Mouse (Mus musculus) forebrain, embryonic 10.5 days (tissue): ENCODE measurements at regions not wholly inside any gene's neighbourhood (a gene's known extent, or its start where the extent isn't known, plus 50 kb on each side); places are given as distances from the start of the nearest gene placed in this dataset.

Experiments
- DNase-seq: peaks from one replicate; pipeline ENCODE4 v3.0.0-alpha.2; 2017; ENCODE audit warnings: low spot score; ENCODE audit errors: extremely low spot score
- H3K27ac ChIP-seq: fragments of 300-500 bp; sonication (generic); 2 replicates; pipeline ENCODE4 v1.5.1; 2016; ENCODE audit warnings: mild to moderate bottlenecking
- H3K27me3 ChIP-seq: fragments of 300-500 bp; sonication (generic); 2 replicates; pipeline ENCODE4 v1.6.1; 2016; ENCODE audit warnings: mild to moderate bottlenecking; ENCODE audit not compliant: poor library complexity, severe bottlenecking
- H3K36me3 ChIP-seq: fragments of 300-500 bp; sonication (generic); replicated peaks from 2 replicates; pipeline ENCODE4 v1.6.1; 2016; ENCODE audit warnings: mild to moderate bottlenecking, moderate library complexity
- H3K4me1 ChIP-seq: fragments of 300-500 bp; sonication (generic); 2 replicates; pipeline ENCODE4 v1.6.1; 2016
- H3K4me3 ChIP-seq: fragments of 300-500 bp; sonication (generic); 2 replicates; pipeline ENCODE4 v1.5.1; 2016; ENCODE audit warnings: mild to moderate bottlenecking, moderate library complexity
- H3K9me3 ChIP-seq: fragments of 300-500 bp; sonication (generic); 2 replicates; pipeline ENCODE4 v1.6.1; 2016; ENCODE audit warnings: mild to moderate bottlenecking, moderate library complexity
- WGBS: fragments of 180-500 bp; shearing (Covaris S2); methylation state at CpG from one replicate; pipeline ENCODE4 v1.1.7; 2016; 5-methylcytosine and 5-hydroxymethylcytosine counted together

DNA sequence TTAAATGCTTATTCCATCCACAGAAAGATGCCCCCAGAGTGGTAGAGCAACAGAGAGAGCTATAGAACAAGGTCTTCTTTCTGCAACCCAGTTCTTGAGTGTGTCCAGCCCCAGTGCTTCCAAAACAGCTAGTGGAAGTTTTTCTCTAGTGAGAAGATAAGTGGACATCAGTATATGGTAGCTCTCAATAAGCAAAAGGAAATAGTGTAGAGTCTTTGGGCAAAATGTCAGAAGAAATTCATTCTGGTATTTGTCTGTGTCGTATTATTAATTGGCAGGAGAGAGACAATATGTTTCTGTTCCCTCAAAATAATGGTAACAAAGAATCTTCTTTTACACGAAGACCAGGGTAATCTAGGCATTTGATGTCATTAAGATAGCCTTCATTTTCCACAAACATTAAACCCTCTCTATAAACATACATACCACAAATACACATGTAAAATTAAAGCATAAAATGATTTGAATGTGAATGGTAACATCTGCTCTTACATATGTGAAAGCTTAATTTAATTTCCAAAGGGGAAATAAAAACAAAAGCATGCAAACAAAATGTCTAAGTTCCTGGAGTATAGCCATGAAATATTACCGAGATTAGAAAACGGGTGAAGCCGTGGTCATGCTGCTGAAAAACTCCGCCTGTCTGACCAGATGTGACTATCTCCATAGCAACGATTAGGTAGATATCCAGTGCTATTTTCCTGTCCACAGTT is 342.1 kb upstream of the Thbs1 start:
- peaks cover 4% of the 10 kb centered on the region; the same call in 1 of the 2 replicates for H3K4me1 ChIP-seq
- H3K9me3 ChIP-seq = no peaks in the 10 kb centered on the region

DNA sequence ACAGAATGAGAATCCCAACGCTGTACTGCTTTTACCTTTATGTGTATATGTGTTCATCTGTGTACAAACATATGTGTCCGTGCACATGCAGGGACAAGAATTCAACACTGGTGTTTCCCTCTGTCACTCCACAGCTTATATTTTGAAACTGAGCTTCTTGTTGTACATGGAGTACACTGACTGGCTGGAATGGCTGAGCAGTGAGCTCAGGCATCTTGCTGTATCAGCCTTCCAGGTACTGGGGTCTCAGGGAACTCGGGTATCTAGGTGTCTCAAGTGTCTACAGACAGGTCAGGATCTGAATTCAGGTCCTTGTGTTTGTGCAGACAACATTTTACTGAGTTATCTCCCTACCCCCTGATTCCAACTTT is 341.6 kb upstream of the Thbs1 start:
- 86% methylated on average over 3 of the region's 3 CpGs for WGBS
- no peaks in the 10 kb centered on the region for H3K9me3 ChIP-seq

More for the DNA sequence above, 342.1 kb upstream of the Thbs1 start:
- WGBS = 90% methylated on average over 7 of the region's 7 CpGs
- no peak overlapping the region for H3K4me3 ChIP-seq
- DNase-seq = no peak
- H3K27ac ChIP-seq = no peak overlapping the region
- H3K36me3 ChIP-seq = no peaks in the 10 kb centered on the region
- no peaks in the 10 kb centered on the region for H3K27me3 ChIP-seq

DNA sequence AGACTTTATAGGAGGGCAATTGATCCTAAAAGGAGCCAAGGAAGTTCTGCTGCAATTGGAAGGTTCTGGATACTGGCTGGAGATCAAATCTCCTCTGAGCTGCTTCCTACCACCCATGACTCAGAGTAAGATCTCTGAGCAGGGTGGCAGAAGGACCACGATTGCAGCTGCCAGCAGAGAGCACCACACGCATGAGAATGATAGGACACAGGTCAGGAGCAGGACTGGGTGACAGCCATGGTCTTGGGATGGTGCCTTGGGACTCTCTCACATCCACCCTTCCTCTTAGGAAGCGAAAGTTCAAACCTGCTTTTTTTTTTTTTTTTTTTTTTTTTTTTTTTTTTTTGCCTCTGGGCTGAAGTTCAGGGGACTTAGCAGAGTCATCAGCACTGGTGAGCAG is 331.4 kb upstream of the Thbs1 start:
- Histone ChIP-seq H3K4me1 (no peaks in the 10 kb centered on the region), H3K9me3 (no peaks in the 10 kb centered on the region), H3K4me3 (no peak overlapping the region), H3K27ac (no peak overlapping the region), H3K27me3 (no peaks in the 10 kb centered on the region), H3K36me3 (no peaks in the 10 kb centered on the region)
- WGBS = 89% methylated on average over 3 of the region's 3 CpGs
- DNase-seq = no peak

More for the DNA sequence above, 341.6 kb upstream of the Thbs1 start:
- Histone ChIP-seq H3K4me3 (no peak overlapping the region), H3K27me3 (no peaks in the 10 kb centered on the region), H3K27ac (no peak overlapping the region), H3K36me3 (no peaks in the 10 kb centered on the region), H3K4me1 (peaks cover 4% of the 10 kb centered on the region; the same call in 1 of the 2 replicates)
- DNase-seq = no peak

DNA sequence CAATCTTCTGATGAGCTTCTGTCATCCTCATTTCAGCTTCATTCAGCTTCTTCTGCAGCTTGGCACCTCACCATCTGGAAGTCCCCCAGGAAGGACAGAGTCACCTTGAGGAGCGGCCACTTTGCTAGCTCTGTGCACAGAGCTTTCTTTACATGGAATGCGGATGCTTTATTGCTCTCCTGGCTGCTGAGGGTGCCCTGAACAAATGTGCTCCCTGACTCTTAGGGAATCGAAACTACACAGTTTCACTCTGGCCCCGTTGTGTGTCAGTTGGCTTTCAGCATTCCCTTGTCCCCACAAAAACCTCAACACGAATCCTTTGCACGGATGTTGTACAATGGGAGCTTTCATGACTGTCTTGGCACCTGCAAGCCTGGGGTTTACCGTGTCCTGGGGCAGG is 330.9 kb upstream of the Thbs1 start:
- H3K27ac ChIP-seq = no peak overlapping the region
- no peak for DNase-seq
- WGBS = 87% methylated on average over 7 of the region's 7 CpGs
- no peaks in the 10 kb centered on the region for H3K36me3 ChIP-seq
- H3K4me3 ChIP-seq = no peak overlapping the region
- H3K9me3 ChIP-seq = no peaks in the 10 kb centered on the region
- H3K4me1 ChIP-seq = no peaks in the 10 kb centered on the region
- no peaks in the 10 kb centered on the region for H3K27me3 ChIP-seq

DNA sequence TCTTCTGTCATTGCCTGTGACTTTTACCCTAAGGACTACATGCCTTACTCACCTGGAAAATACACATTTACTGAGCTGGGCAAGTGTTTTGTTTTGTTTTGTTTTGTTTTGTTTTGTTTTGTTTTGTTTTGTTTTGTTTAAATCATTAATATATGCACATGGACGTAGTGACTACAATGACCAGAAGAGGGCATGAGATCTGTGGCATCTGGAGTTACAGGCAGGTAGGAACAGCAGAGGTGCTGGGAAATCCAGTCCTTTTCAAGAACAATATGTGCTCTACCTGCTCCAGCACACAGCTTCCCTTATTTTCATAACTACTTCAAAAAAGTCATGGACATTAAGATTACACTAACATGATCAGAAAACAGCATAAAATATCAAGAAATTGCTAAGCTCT is 324.4 kb upstream of the Thbs1 start:
- Histone ChIP-seq H3K9me3 (no peaks in the 10 kb centered on the region), H3K4me1 (no peaks in the 10 kb centered on the region), H3K4me3 (no peak overlapping the region), H3K27me3 (no peaks in the 10 kb centered on the region), H3K27ac (no peak overlapping the region), H3K36me3 (no peaks in the 10 kb centered on the region)
- no peak for DNase-seq
- 76% methylated on average over 1 of the region's 1 CpGs for WGBS

DNA sequence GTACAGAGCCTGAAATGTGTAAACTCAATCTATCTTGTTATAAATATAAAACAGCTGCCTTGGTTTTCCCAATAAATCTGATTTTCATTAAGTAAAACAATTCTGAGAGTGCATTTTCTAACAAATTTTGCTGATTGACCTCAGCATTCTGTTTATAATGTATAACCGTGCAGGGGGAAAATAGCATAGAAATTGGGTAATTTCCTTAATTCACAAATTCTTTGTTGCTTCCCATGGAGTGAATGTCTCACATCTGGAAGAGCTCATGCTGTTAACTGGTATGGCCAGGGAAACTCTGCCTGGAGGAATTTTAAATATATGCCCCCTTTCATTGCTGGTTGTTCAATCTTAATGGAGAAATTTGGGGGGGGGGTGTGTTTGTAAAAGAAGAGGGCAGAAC is 317.4 kb upstream of the Thbs1 start:
- Histone ChIP-seq H3K9me3 (no peaks in the 10 kb centered on the region), H3K36me3 (no peaks in the 10 kb centered on the region), H3K27me3 (no peaks in the 10 kb centered on the region), H3K4me3 (no peak overlapping the region), H3K27ac (no peak overlapping the region), H3K4me1 (peaks cover 9% of the 10 kb centered on the region)
- 70% methylated on average over 1 of the region's 1 CpGs for whole genome bisulfite sequencing
- DNase-seq = no peak

DNA sequence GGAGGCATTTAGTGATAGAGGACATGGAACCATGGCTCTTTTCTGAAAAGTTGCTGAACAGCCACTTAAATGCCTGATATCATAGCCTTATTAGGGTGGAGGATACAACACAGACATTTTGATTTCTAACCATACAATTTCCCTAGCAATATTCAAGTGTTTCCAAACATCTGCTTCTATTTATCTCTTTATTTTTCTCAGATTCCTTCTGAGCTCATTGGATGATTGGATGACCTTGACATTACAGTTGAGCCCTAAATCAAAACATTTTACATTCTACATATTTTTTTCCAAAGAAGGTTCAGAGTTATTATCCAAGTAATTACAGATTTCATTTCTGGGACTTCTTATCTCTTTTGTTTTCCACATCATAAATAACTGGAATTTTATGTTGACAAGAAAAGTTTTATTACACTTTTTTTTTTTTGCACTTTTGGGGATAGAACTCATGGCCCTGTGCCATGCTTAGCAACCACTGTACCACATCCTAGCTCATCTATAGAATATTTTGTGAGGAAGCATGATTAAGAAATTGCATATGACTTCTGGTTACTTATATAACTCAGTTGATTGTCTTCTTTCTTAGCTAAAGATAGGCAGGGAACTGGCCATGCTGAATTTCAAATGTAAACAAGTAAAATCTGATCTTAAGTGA is 309.6 kb upstream of the Thbs1 start:
- Histone ChIP-seq H3K27me3 (no peaks in the 10 kb centered on the region), H3K4me3 (no peak overlapping the region), H3K9me3 (no peaks in the 10 kb centered on the region), H3K36me3 (no peaks in the 10 kb centered on the region), H3K4me1 (no peaks in the 10 kb centered on the region), H3K27ac (no peak overlapping the region)
- no peak for DNase-seq

DNA sequence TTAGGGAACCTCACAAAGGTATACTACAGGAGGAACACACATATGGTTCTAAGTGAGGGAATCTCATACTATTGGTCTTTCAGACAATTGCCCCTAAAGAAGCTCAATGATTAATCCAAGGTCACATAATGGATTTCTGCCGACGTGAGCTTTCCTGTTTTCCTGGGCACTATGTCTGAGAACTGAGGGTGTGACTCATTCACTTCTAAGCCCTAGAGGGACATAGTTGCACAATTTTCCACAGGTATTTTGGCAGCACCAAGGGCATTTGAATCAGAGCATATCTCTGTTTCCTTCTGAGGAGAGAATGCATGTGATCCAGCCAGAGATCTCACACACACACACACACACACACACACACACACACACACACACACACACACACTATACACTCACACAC is 309.0 kb upstream of the Thbs1 start:
- no peaks in the 10 kb centered on the region for H3K9me3 ChIP-seq
- H3K4me1 ChIP-seq = no peaks in the 10 kb centered on the region
- H3K36me3 ChIP-seq = no peaks in the 10 kb centered on the region
- no peak overlapping the region for H3K4me3 ChIP-seq
- H3K27me3 ChIP-seq = no peaks in the 10 kb centered on the region
- no peak for DNase-seq
- WGBS = 86% methylated on average over 2 of the region's 2 CpGs
- no peak overlapping the region for H3K27ac ChIP-seq

DNA sequence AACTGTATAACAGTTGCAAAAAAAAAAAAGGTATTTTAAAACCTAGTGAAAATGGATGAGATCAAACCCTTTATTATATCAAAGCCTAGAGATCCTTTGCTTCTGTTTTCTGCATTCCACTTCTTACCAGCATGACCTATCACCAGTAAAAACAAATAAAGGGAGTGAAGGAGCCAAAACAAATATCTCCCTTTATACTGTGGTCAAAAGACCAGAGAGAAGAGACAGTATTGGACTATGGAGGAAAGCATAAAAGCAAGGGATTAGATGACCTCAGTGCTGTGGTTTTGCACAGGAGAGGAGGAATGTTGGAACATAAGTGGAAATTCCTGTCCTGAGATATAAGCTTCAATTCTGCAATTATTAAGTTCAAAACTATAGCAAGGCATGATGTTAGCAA is 307.0 kb upstream of the Thbs1 start:
- Histone ChIP-seq H3K27me3 (no peaks in the 10 kb centered on the region), H3K27ac (no peak overlapping the region), H3K4me1 (no peaks in the 10 kb centered on the region), H3K36me3 (no peaks in the 10 kb centered on the region), H3K4me3 (no peak overlapping the region), H3K9me3 (no peaks in the 10 kb centered on the region)
- DNase-seq = no peak

DNA sequence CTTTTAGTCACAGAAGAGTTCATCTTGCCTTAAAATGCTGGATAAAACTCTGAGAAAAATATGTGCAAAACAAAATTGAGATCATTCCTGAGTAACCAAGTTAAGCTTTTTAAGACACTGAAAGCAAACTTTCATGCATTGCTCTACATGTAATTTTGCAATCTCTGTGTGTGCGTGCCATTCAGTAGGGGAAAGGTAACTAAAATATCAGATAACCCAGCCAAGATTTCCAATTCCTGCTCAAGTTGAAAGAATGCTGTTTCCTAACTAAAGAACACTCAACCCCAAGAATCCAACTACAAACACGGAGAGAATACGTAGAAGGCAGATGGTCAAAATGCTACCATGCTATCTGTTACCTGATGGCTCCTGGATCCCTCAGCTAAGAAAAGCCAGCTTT is 304.6 kb upstream of the Thbs1 start:
- no peaks in the 10 kb centered on the region for H3K4me1 ChIP-seq
- no peak overlapping the region for H3K27ac ChIP-seq
- H3K9me3 ChIP-seq = no peaks in the 10 kb centered on the region
- H3K27me3 ChIP-seq = no peaks in the 10 kb centered on the region
- no peak for DNase-seq
- no peak overlapping the region for H3K4me3 ChIP-seq
- no peaks in the 10 kb centered on the region for H3K36me3 ChIP-seq
- 95% methylated on average over 3 of the region's 3 CpGs for WGBS

DNA sequence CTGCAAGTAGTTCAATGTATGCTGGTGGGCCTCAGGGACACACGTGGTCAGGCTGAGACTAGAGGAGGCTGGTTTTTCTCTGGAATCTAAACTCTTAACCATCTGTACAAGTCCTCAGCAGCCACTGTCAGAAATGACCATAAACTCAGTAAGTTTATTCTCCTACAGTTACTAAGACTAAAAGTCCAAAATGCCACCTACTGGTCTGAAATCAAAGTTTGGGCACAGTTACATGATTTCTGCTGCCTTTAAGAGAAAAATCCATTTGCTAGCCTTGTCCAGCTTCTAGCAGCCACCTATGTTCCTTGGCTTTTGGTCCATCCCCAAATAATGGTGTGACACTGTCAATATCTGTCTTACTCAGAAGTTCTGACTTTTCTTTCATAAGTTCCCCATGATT is 300.2 kb upstream of the Thbs1 start:
- H3K27ac ChIP-seq = no peak overlapping the region
- H3K4me1 ChIP-seq = no peaks in the 10 kb centered on the region
- no peaks in the 10 kb centered on the region for H3K36me3 ChIP-seq
- H3K4me3 ChIP-seq = no peak overlapping the region
- H3K9me3 ChIP-seq = no peaks in the 10 kb centered on the region
- H3K27me3 ChIP-seq = no peaks in the 10 kb centered on the region
- 67% methylated on average over 1 of the region's 1 CpGs for WGBS
- no peak for DNase-seq

DNA sequence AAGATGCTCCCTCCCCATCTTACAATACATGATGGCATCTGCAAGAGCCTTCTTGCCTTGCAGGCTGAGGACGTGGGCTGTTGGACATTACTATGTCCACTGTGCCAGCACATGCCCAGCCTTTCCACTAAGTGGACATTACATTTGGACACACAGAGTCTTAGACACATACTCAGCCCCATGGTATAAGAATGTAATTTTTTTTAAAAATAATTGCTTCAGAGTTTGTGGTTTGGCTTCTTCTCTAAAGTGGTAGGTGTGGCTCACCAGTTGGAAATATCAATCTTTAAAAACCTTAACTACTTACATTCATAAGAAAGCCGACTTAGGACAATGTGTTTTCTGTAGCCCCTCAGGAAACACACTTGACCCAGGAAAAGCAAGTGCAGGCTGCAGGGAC is 299.7 kb upstream of the Thbs1 start:
- no peak overlapping the region for H3K27ac ChIP-seq
- H3K4me1 ChIP-seq = no peaks in the 10 kb centered on the region
- no peaks in the 10 kb centered on the region for H3K36me3 ChIP-seq
- no peak overlapping the region for H3K4me3 ChIP-seq
- 81% methylated on average over 2 of the region's 2 CpGs for WGBS
- no peaks in the 10 kb centered on the region for H3K9me3 ChIP-seq
- no peaks in the 10 kb centered on the region for H3K27me3 ChIP-seq
- no peak for DNase-seq

DNA sequence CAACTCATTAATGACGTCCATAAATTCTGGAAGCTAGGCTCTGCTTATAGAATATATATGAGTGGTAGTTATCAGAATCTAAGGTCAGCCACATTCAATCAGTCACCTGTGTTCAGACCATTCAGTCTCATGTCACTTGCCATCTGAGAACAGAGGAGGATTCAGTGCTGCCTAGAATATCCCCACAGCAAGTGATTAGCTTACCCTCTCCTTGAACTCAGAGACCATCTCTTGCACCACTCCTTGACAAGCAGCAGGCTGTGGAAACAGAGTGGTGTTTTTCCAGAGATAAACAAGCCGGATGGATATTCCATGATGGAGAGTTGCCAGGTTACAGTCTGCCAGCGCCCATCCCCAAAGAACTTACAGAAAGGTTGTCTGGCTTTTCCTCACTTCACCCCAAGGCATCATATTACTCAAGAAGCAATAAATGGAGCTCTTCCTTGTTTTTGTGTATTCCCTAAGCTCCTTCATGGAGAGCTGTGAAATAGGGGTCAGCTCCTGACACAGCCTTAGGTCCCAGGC is 291.9 kb upstream of the Thbs1 start:
- no peaks in the 10 kb centered on the region for H3K9me3 ChIP-seq
- no peaks in the 10 kb centered on the region for H3K27me3 ChIP-seq
- H3K4me3 ChIP-seq = no peak overlapping the region
- H3K27ac ChIP-seq = no peak overlapping the region
- no peaks in the 10 kb centered on the region for H3K36me3 ChIP-seq
- H3K4me1 ChIP-seq = no peaks in the 10 kb centered on the region
- WGBS = 86% methylated on average over 3 of the region's 3 CpGs
- no peak for DNase-seq
